Mouse (Mus musculus) liver, postnatal 0 days (tissue): Measurements from ENCODE around the gene Dpf3. TPM values are rescaled to one million over a fixed set of nuclear protein-coding genes. Genes with fewer than 3 reads are reported as not detected.
A peak's percentile ranks its signal among the peaks of the same experiment; 100 is the strongest.

Experiments
- ATAC-seq: fragments of 200-750 bp; cut with Nextera tagmentation; 2 replicates; pipeline ENCODE4 v1.8.0; 2017; ENCODE audit warnings: mild to moderate bottlenecking, moderate library complexity
- DNase-seq: peaks from one replicate; pipeline ENCODE4 v3.0.0-alpha.2; 2016
- H3K27ac ChIP-seq: fragments of 300-500 bp; sonication (generic); 2 replicates; pipeline ENCODE4 v1.5.1; 2014; ENCODE audit warnings: antibody characterized with exemption, moderate library complexity, mild to moderate bottlenecking, low read depth
- H3K27me3 ChIP-seq: fragments of 300-500 bp; sonication (generic); 2 replicates; pipeline ENCODE4 v1.6.1; 2014; ENCODE audit warnings: low read length, control low read depth, mixed read lengths; ENCODE audit not compliant: insufficient read depth
- H3K36me3 ChIP-seq: fragments of 300-500 bp; sonication (generic); replicated peaks from 2 replicates; pipeline ENCODE4 v1.6.1; 2014; ENCODE audit warnings: mild to moderate bottlenecking, control low read depth, low read length, moderate library complexity, mixed read lengths; ENCODE audit not compliant: insufficient read depth
- H3K4me1 ChIP-seq: fragments of 300-500 bp; sonication (generic); 2 replicates; pipeline ENCODE4 v1.6.1; 2014; ENCODE audit warnings: antibody characterized with exemption, mild to moderate bottlenecking, control low read depth; ENCODE audit not compliant: insufficient read depth
- H3K4me2 ChIP-seq: fragments of 300-500 bp; sonication (generic); 2 replicates; pipeline ENCODE4 v1.6.1; 2014; ENCODE audit warnings: low read depth, mild to moderate bottlenecking, low read length, moderate library complexity, mixed read lengths
- H3K4me3 ChIP-seq: fragments of 300-500 bp; sonication (generic); 2 replicates; pipeline ENCODE4 v1.5.1; 2014; ENCODE audit warnings: low read depth, low read length
- H3K9ac ChIP-seq: fragments of 300-500 bp; sonication (generic); replicated peaks from 2 replicates; pipeline ENCODE4 v1.6.1; 2014; ENCODE audit warnings: mild to moderate bottlenecking, moderate library complexity
- H3K9me3 ChIP-seq: fragments of 300-500 bp; sonication (generic); 2 replicates; pipeline ENCODE4 v1.6.1; 2016; ENCODE audit warnings: mild to moderate bottlenecking, control low read depth, low read length, mixed read lengths
- CTCF ChIP-seq: sonication (generic); IDR thresholded peaks from 2 replicates; pipeline ENCODE4 v1.5.1; 2016; ENCODE audit warnings: antibody characterized with exemption, low read depth
- EP300 ChIP-seq: IDR thresholded peaks from 2 replicates; pipeline ENCODE4 v1.6.1; 2016; ENCODE audit warnings: antibody characterized with exemption, low read depth, mild to moderate bottlenecking
- WGBS: fragments of 180-500 bp; shearing (Covaris S2); extraction: QIAGEN DNeasy Blood & Tissue Kit; methylation state at CpG from one replicate; pipeline ENCODE4 v1.1.7; 2014; ENCODE audit not compliant: insufficient replicate concordance; 5-methylcytosine and 5-hydroxymethylcytosine counted together
- polyA plus RNA-seq: library from polyadenylated mRNA; unstranded; fragments of >200 nt; fragmentation: Nextera tagmentation; extraction: Ambion mirVana; gene quantifications from 2 replicates; pipeline ENCODE4 v1.2.1, GENCODE M21; 2015

The Dpf3 gene
- polyA plus RNA-seq, 1 experiment from 2014 or later = 7.5 TPM

DNA sequence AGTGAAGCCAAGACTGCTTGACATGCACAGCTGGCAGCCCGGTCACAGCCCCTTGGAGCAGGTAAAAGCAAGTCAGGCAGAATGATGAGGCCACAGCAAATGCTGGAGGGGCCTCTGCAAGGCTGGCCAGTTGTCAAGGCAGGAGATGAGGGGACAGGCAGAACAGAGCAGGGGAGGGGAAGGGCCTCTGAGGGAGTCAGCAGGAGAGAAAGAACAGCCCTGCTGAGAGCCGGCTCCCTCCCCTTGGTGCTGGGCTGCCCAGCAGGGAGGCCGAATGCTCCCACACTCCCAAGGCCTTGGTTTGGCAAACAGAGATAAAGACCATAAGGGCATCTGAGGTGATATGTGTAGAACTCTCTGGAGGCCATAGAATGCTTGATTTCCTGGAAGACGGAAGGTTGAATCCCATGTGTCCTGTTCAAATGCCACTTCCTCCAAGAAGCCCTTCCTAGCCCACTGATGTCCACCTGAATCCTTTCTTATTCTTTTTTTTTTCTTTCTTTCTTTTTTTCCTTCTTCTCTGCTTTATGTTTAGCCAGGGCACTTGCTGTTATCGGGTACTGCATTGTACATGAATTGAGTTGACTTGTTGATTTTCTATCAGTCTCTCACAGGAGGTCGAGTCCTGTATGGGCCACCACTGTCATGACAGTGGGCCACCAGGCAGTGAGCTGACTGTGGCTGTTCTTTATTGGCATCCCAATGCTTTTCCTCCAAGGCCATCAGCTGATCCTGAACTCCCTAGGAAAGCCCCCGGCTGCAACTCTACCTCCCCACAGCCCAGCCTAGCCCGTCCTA lies 169.7 kb downstream of the Dpf3 start:
- Histone ChIP-seq H3K36me3 (0 out of 2 replicates have a peak, but pooled peaks cover 2% of the 10 kb centered on the region), H3K9ac (no peak overlapping the region), H3K27ac (no peak overlapping the region), H3K4me1 (no peaks in the 10 kb centered on the region), H3K4me3 (no peak overlapping the region), H3K4me2 (no peak overlapping the region), H3K9me3 (no peaks in the 10 kb centered on the region), H3K27me3 (no peaks in the 10 kb centered on the region)
- WGBS = 63% methylated on average over 8 of the region's 8 CpGs
- DNase-seq (no peak), ATAC-seq (peak; percentile 33; the same call in 1 of the 2 replicates)
- no peak for TF ChIP-seq CTCF

DNA sequence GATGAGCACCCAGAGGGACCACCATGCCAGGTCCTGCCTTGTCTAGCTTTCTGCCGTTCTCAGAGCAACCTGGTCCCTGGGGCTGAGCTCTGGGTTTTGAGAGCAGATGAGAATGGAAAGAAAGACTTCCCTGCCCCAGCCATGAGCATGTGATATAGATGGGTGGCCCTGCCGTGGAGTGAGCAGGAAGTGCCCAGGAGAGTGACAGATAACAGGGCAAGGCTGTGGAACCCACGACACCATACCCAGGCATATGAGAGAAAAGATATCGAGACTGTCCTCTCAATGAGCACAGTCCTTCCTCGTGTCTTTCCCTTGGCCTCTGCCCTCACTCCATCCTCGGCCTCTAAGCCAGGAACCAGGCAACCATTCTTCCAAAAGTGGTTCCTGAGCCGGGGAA lies 172.8 kb downstream of the Dpf3 start:
- DNase-seq = no peak
- WGBS = 54% methylated on average over 7 of the region's 7 CpGs
- Histone ChIP-seq H3K4me3 (no peak overlapping the region), H3K4me2 (no peak overlapping the region), H3K9me3 (no peaks in the 10 kb centered on the region), H3K36me3 (0 out of 2 replicates have a peak, but pooled peaks cover 2% of the 10 kb centered on the region), H3K27me3 (no peaks in the 10 kb centered on the region), H3K9ac (no peak overlapping the region), H3K4me1 (no peaks in the 10 kb centered on the region; the same call in 1 of the 2 replicates), H3K27ac (no peak overlapping the region)
- no peak for TF ChIP-seq CTCF
- TF ChIP-seq EP300 = no peak
- ATAC-seq = peak; percentile 43; the same call in 1 of the 2 replicates

DNA sequence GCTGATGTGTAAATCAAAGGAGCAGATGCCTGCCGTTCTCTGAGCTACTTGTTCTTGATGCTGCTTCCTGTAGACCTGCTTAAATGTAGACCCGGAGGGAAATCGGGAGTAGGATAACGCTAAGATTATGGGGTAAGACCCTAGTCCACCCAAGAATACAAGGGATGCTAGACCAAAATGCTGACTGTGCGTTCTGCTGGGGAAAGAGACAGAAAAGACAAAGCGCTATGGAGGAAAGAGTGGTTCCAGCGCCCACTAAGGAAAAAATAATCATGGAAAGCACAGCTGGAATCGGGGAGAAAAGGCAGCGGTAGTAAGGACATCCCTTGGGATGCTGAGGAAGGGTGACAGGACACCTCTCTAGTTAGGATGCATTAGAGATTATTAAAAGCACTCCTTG lies 174.7 kb downstream of the Dpf3 start:
- ATAC-seq = no peak
- Histone ChIP-seq H3K36me3 (0 out of 2 replicates have a peak, but pooled peaks cover 2% of the 10 kb centered on the region), H3K4me3 (no peak overlapping the region), H3K4me2 (no peak overlapping the region), H3K27me3 (no peaks in the 10 kb centered on the region), H3K27ac (no peak overlapping the region), H3K9ac (no peak overlapping the region), H3K9me3 (no peaks in the 10 kb centered on the region), H3K4me1 (peaks cover 13% of the 10 kb centered on the region; the same call in 1 of the 2 replicates)
- WGBS = 89% methylated on average over 9 of the region's 9 CpGs
- no peak for TF ChIP-seq CTCF
- TF ChIP-seq EP300 = no peak
- no peak for DNase-seq

DNA sequence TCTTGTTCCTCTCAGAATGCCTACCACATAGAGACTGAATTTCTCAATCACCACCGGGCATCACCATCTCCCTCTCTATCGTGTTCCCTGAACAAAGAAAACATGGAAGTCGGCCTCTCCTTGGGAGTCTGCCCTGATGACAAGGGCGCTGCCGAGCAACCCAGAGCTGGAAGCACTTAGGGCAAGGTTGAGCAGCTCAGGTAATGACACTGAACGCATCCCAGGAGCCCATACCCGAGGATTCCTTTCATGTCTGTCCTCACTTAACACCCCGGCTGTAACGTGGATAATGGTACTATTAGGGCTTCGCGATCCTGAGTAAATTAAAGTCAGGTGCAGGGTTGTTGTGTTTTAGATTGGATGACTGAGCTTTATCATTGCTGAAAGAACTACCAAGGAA lies 176.9 kb downstream of the Dpf3 start:
- WGBS = 88% methylated on average over 11 of the region's 11 CpGs
- Histone ChIP-seq H3K36me3 (0 out of 2 replicates have a peak, but pooled peaks cover 2% of the 10 kb centered on the region), H3K4me3 (no peak overlapping the region), H3K9me3 (no peaks in the 10 kb centered on the region), H3K27me3 (no peaks in the 10 kb centered on the region), H3K4me2 (no peak overlapping the region), H3K27ac (no peak overlapping the region), H3K4me1 (peaks cover 13% of the 10 kb centered on the region; the same call in 1 of the 2 replicates), H3K9ac (no peak overlapping the region)
- TF ChIP-seq CTCF (no peak), EP300 (no peak)
- DNase-seq (no peak), ATAC-seq (no peak)

DNA sequence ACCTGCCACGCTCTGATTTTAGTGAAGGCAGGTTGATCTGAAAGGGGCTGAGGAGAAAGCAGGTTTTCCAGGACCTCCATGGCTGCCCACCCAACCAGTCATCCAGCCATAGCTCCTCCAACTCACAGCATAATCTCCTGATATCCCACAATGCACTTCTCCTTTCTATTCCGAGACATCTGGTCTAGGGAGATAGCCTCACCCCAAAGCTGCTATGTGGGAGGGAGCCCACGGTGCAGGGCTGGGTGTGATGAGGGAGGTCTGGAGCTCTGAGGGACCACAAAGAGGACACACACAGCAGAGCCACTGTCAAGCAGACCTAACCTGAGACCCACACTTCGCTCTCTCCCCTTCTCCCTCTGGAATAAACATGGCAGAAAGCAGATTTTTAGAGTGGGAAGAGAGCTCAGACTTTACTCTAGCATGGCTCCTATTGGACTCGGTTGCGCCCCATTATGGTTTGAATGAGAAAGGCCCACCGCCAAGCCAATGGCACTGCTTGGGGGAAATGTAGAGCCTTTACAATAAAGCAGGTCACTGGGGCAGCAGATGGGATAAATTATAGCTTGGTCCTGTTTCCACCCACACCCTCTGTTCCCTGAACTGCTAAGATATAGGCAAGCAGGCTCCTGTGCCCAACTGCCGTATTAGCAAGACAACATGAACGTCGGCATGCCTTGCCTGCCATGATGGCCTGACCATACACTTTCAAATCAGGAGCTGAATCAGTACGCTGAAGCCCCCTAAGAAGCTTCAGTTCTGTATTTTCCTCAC lies 178.3 kb downstream of the Dpf3 start:
- ATAC-seq (peak; percentile 97), DNase-seq (peak; percentile 44)
- no peaks in the 10 kb centered on the region for H3K36me3 ChIP-seq
- H3K27ac ChIP-seq = peak overlapping the region; percentile 69
- H3K9ac ChIP-seq = no peak overlapping the region
- no peak overlapping the region for H3K4me3 ChIP-seq
- no peaks in the 10 kb centered on the region for H3K27me3 ChIP-seq
- peaks cover 13% of the 10 kb centered on the region; the same call in 1 of the 2 replicates for H3K4me1 ChIP-seq
- no peaks in the 10 kb centered on the region for H3K9me3 ChIP-seq
- peak overlapping the region; percentile 46; the same call in 1 of the 2 replicates for H3K4me2 ChIP-seq
- TF ChIP-seq EP300 (peak; percentile 83), CTCF (no peak)
- 76% methylated on average over 11 of the region's 11 CpGs for WGBS

DNA sequence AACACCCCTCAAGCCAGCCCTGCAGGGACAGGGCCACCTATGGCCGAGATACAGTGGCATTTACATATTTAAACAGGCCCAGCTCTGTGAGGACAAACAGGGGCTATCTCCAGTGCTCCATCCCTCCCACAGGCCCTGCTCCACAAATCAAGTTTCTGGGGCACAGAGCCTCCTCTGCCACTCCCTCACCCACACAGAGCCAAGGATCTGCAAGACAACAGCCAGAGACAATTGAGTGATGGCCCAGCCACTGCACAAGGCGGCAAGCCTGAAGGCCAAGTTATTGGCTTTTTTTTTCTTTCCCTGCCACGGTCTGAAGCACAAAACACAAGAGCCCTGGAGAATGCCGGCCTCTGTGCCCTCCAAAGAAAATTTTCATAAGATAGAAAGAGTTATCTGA lies 178.9 kb downstream of the Dpf3 start:
- H3K27me3 ChIP-seq = no peaks in the 10 kb centered on the region
- H3K9ac ChIP-seq = no peak overlapping the region
- no peak for DNase-seq
- H3K27ac ChIP-seq = peak overlapping the region; percentile 69
- peak; percentile 75 for ATAC-seq
- no peak overlapping the region for H3K4me3 ChIP-seq
- H3K9me3 ChIP-seq = no peaks in the 10 kb centered on the region
- H3K4me2 ChIP-seq = peak overlapping the region; percentile 46; the same call in 1 of the 2 replicates
- TF ChIP-seq EP300 = no peak
- TF ChIP-seq CTCF = no peak
- H3K4me1 ChIP-seq = peaks cover 13% of the 10 kb centered on the region; the same call in 1 of the 2 replicates
- 54% methylated on average over 4 of the region's 4 CpGs for WGBS
- no peaks in the 10 kb centered on the region for H3K36me3 ChIP-seq
